Mouse (Mus musculus) frontal cortex, adult 2 months (tissue): ENCODE measurements around the gene Svip. TPM values are rescaled to one million over a fixed set of nuclear protein-coding genes. Genes with fewer than 3 reads are reported as not detected.

Source experiments
- DNase-seq, 2 experiments: peaks; one replicate each; pipeline ENCODE4 v3.0.0; 2022; ENCODE audit warnings: low spot score in 1 of 2; ENCODE audit errors: extremely low spot score in 1 of 2
- polyA plus RNA-seq: library from polyadenylated mRNA; depleted of rRNA; stranded (reverse); fragments of >200 nt; gene quantifications from 2 replicates; pipeline ENCODE4 v1.2.3, GENCODE M21; 2012; rRNA removed

Svip gene
- polyA plus RNA-seq, 1 experiment, result 40.0 TPM

GRCm38 (mm10) chr7:51962219-51962952 lies 43.4 kb downstream of the Svip start:
- no peak for DNase-seq

- no peak for DNase-seq
Observed at GRCm38 (mm10) chr7:51960698-51961374, 45.0 kb downstream of the Svip start.

GRCm38 (mm10) chr7:51957766-51958165 lies 48.1 kb downstream of the Svip start:
- DNase-seq, result no peak

- no peak for DNase-seq
Observed at GRCm38 (mm10) chr7:51955424-51956041, 50.3 kb downstream of the Svip start.

Other genes starting within 250 kb of the Svip start
- 9.7 and 11.5 TPM in 2 replicates for gene Gas2, start 144.0 kb downstream of the Svip start, polyA plus RNA-seq
- gene Fancf, start 143.8 kb downstream of the Svip start, polyA plus RNA-seq, result 4.8 and 5.0 TPM in 2 replicates
- not detected in 2 replicates for gene 1700015G11Rik, start 9.7 kb upstream of the Svip start, polyA plus RNA-seq